Mouse (Mus musculus): ENCODE measurements at regions not wholly inside any gene's neighbourhood (a gene's known extent, or its start where the extent isn't known, plus 50 kb on each side); places are given as distances from the start of the nearest gene placed in this dataset.
A peak's percentile ranks its signal among the peaks of the same experiment; 100 is the strongest.

DNA sequence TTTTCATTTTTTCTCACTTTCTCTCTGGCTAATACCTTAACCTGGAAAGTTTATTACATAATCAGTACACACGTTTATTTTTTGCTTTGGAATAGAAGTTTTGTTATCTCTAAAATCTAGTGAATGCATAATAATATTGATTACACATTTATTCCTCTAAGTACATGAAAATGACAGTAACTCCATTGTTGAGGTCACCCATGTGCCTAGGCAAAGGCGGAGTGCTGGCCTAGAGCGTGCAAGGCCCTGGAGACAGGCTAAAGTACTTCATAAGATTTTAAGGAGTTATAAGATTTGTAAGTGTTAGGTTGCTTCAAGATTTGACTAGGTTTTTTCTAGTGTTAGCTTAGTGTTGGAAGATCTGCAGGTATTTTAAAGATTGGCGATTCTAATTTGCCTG, 1410.9 kb downstream of the Slc22a22 start:
- WGBS, result 58% methylated on average over 4 of the region's 4 CpGs
- no peak overlapping the region for H3K9ac ChIP-seq (replicated peaks; ENCODE audit: low read depth)
- H3K4me3 ChIP-seq (ENCODE audit: low read depth, low read length), result no peak overlapping the region
- no peak for DNase-seq (ENCODE audit: low spot score)
- no peak overlapping the region for H3K4me2 ChIP-seq (replicated peaks; ENCODE audit: low read depth, low read length)
- no peaks in the 10 kb centered on the region for H3K36me3 ChIP-seq (ENCODE audit: insufficient read depth, low read length)
- no peaks in the 10 kb centered on the region for H3K27me3 ChIP-seq (replicated peaks; ENCODE audit: insufficient read depth, low read length)
- H3K9me3 ChIP-seq (ENCODE audit: low read length), result no peaks in the 10 kb centered on the region
- TF ChIP-seq EP300 (IDR thresholded peaks at IDR 0.05) (no peak), CTCF (IDR thresholded peaks at IDR 0.05) (no peak)
- no peaks in the 10 kb centered on the region for H3K4me1 ChIP-seq (ENCODE audit: insufficient read depth, low read depth, low read length)
- no peak for ATAC-seq
- H3K27ac ChIP-seq (ENCODE audit: low read length), result no peak overlapping the region

- Histone ChIP-seq H3K4me2 (replicated peaks; ENCODE audit: low read depth, low read length) (no peak overlapping the region), H3K9me3 (ENCODE audit: low read length) (no peaks in the 10 kb centered on the region), H3K4me1 (ENCODE audit: insufficient read depth, low read depth, low read length) (no peaks in the 10 kb centered on the region), H3K9ac (replicated peaks; ENCODE audit: low read depth) (no peak overlapping the region), H3K4me3 (ENCODE audit: low read depth, low read length) (no peak overlapping the region), H3K27ac (ENCODE audit: low read length) (no peak overlapping the region), H3K36me3 (ENCODE audit: insufficient read depth, low read length) (no peaks in the 10 kb centered on the region), H3K27me3 (replicated peaks; ENCODE audit: insufficient read depth, low read length) (no peaks in the 10 kb centered on the region)
- ATAC-seq (peak; percentile 47; the same call in 1 of the 2 replicates), DNase-seq (ENCODE audit: low spot score) (peak; percentile 81)
- TF ChIP-seq EP300 (IDR thresholded peaks at IDR 0.05), result no peak
- TF ChIP-seq CTCF (IDR thresholded peaks at IDR 0.05), result peak; percentile 68
- 33% methylated on average over 7 of the region's 7 CpGs for WGBS
Observed at GRCm38 (mm10) chr15:56065872-56066534, 1411.4 kb downstream of the Slc22a22 start.

GRCm38 (mm10) chr15:56062576-56062975, 1414.8 kb downstream of the Slc22a22 start:
- H3K27ac ChIP-seq (ENCODE audit: low read length), result no peak overlapping the region
- H3K4me1 ChIP-seq (ENCODE audit: insufficient read depth, low read depth, low read length), result no peaks in the 10 kb centered on the region
- no peaks in the 10 kb centered on the region for H3K27me3 ChIP-seq (replicated peaks; ENCODE audit: insufficient read depth, low read length)
- H3K9me3 ChIP-seq (ENCODE audit: low read length), result no peaks in the 10 kb centered on the region
- no peak for TF ChIP-seq CTCF (IDR thresholded peaks at IDR 0.05)
- TF ChIP-seq EP300 (IDR thresholded peaks at IDR 0.05), result no peak
- no peak overlapping the region for H3K4me3 ChIP-seq (ENCODE audit: low read depth, low read length)
- ATAC-seq (no peak), DNase-seq (ENCODE audit: low spot score) (no peak)
- whole genome bisulfite sequencing, result 61% methylated on average over 3 of the region's 3 CpGs
- H3K36me3 ChIP-seq (ENCODE audit: insufficient read depth, low read length), result no peaks in the 10 kb centered on the region
- no peak overlapping the region for H3K9ac ChIP-seq (replicated peaks; ENCODE audit: low read depth)
- no peak overlapping the region for H3K4me2 ChIP-seq (replicated peaks; ENCODE audit: low read depth, low read length)

GRCm38 (mm10) chr15:56061326-56061725, 1416.1 kb downstream of the Slc22a22 start:
- no peak overlapping the region for H3K9ac ChIP-seq (replicated peaks; ENCODE audit: low read depth)
- no peak overlapping the region for H3K4me3 ChIP-seq (ENCODE audit: low read depth, low read length)
- WGBS, result 63% methylated on average over 4 of the region's 4 CpGs
- H3K27ac ChIP-seq (ENCODE audit: low read length), result no peak overlapping the region
- H3K4me1 ChIP-seq (ENCODE audit: insufficient read depth, low read depth, low read length), result no peaks in the 10 kb centered on the region
- DNase-seq (ENCODE audit: low spot score), result no peak
- H3K27me3 ChIP-seq (replicated peaks; ENCODE audit: insufficient read depth, low read length), result no peaks in the 10 kb centered on the region
- H3K9me3 ChIP-seq (ENCODE audit: low read length), result no peaks in the 10 kb centered on the region
- H3K4me2 ChIP-seq (replicated peaks; ENCODE audit: low read depth, low read length), result no peak overlapping the region
- no peak for TF ChIP-seq EP300 (IDR thresholded peaks at IDR 0.05)
- TF ChIP-seq CTCF (IDR thresholded peaks at IDR 0.05), result no peak
- ATAC-seq, result no peak
- H3K36me3 ChIP-seq (ENCODE audit: insufficient read depth, low read length), result no peaks in the 10 kb centered on the region

GRCm38 (mm10) chr15:56050716-56051115, 1426.7 kb downstream of the Slc22a22 start:
- no peaks in the 10 kb centered on the region for H3K27me3 ChIP-seq (replicated peaks; ENCODE audit: insufficient read depth, low read length)
- ATAC-seq, result no peak
- WGBS, result 61% methylated on average over 7 of the region's 7 CpGs
- peak; percentile 6 for DNase-seq (ENCODE audit: low spot score)
- TF ChIP-seq CTCF (IDR thresholded peaks at IDR 0.05), result no peak
- no peak for TF ChIP-seq EP300 (IDR thresholded peaks at IDR 0.05)
- H3K36me3 ChIP-seq (ENCODE audit: insufficient read depth, low read length), result no peaks in the 10 kb centered on the region
- no peak overlapping the region for H3K27ac ChIP-seq (ENCODE audit: low read length)
- no peak overlapping the region for H3K9ac ChIP-seq (replicated peaks; ENCODE audit: low read depth)
- H3K4me2 ChIP-seq (replicated peaks; ENCODE audit: low read depth, low read length), result no peak overlapping the region
- H3K4me1 ChIP-seq (ENCODE audit: insufficient read depth, low read depth, low read length), result no peaks in the 10 kb centered on the region
- H3K4me3 ChIP-seq (ENCODE audit: low read depth, low read length), result no peak overlapping the region
- no peaks in the 10 kb centered on the region for H3K9me3 ChIP-seq (ENCODE audit: low read length)

DNA sequence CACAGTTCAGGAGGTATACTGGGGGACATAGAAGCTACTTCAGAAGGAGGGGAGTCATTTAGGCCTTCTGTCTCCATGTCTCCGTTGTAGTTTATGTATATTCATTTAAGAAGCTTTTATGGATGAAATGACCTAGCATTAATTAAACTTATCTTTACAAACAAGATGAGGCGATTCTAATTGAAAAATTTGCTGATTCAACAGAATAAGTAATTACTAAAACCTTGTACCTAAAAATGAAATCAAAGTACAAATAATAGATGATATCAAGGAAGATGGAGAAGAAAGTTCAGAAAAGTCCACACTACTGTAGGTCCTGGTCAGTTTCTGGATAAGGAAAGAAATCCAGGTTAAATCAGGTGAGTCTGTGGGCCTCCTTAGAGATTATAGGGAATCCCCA, 1429.6 kb downstream of the Slc22a22 start:
- H3K9me3 ChIP-seq (ENCODE audit: low read length), result no peaks in the 10 kb centered on the region
- TF ChIP-seq CTCF (IDR thresholded peaks at IDR 0.05) (no peak), EP300 (IDR thresholded peaks at IDR 0.05) (no peak)
- H3K36me3 ChIP-seq (ENCODE audit: insufficient read depth, low read length), result no peaks in the 10 kb centered on the region
- no peak overlapping the region for H3K9ac ChIP-seq (replicated peaks; ENCODE audit: low read depth)
- no peak overlapping the region for H3K4me2 ChIP-seq (replicated peaks; ENCODE audit: low read depth, low read length)
- H3K4me1 ChIP-seq (ENCODE audit: insufficient read depth, low read depth, low read length), result no peaks in the 10 kb centered on the region
- H3K4me3 ChIP-seq (ENCODE audit: low read depth, low read length), result no peak overlapping the region
- 71% methylated on average over 2 of the region's 2 CpGs for WGBS
- ATAC-seq (no peak), DNase-seq (ENCODE audit: low spot score) (no peak)
- H3K27ac ChIP-seq (ENCODE audit: low read length), result no peak overlapping the region
- no peaks in the 10 kb centered on the region for H3K27me3 ChIP-seq (replicated peaks; ENCODE audit: insufficient read depth, low read length)

Data from lung, postnatal 0 days (tissue).